Mouse (Mus musculus): ENCODE data around the gene Scaper. TPM values are rescaled to one million over a fixed set of nuclear protein-coding genes. Genes with fewer than 3 reads are reported as not detected.

The Scaper gene
- total and polyA plus RNA-seq, 3 experiments = 4.2 to 5.2 (median 4.5) TPM

GRCm38 (mm10) chr9:55548871-55549270 lies 389.0 kb downstream of the Scaper start:
- TF ChIP-seq NELFE (IDR thresholded peaks at IDR 0.05; ENCODE audit: low read depth, low read length) (no peak), EP300 (IDR thresholded peaks at IDR 0.05; ENCODE audit: low read length) (no peak), CHD1 (IDR thresholded peaks at IDR 0.05; ENCODE audit: low read depth, low read length) (no peak), KAT2A (IDR thresholded peaks at IDR 0.05; ENCODE audit: insufficient replicate concordance, low read length) (no peak), CHD2 (IDR thresholded peaks at IDR 0.05; ENCODE audit: low read length) (no peak), HCFC1 (IDR thresholded peaks at IDR 0.05; ENCODE audit: low read depth, low read length) (no peak), SIN3A (IDR thresholded peaks at IDR 0.05; ENCODE audit: low read length) (no peak), ZC3H11A (IDR thresholded peaks at IDR 0.05; ENCODE audit: low read depth, low read length) (no peak), ZKSCAN1 (IDR thresholded peaks at IDR 0.05; ENCODE audit: borderline replicate concordance, low read depth, low read length) (no peak), MAX (IDR thresholded peaks at IDR 0.05; ENCODE audit: low read length) (no peak), USF1 (IDR thresholded peaks at IDR 0.05; ENCODE audit: low read depth, low read length) (no peak), ETS1 (conservative IDR thresholded peaks at IDR 0.05; ENCODE audit: low read depth, low read length) (no peak), GABPA (IDR thresholded peaks at IDR 0.05; ENCODE audit: insufficient replicate concordance, low read depth, low read length) (no peak), MAFK (IDR thresholded peaks at IDR 0.05; ENCODE audit: insufficient replicate concordance, low read length) (no peak), POLR2A (IDR thresholded peaks at IDR 0.05; ENCODE audit: low read depth, low read length) (no peak), ZMIZ1 (IDR thresholded peaks at IDR 0.05; ENCODE audit: low read depth, low read length) (no peak), ZNF384 (IDR thresholded peaks at IDR 0.05; ENCODE audit: low read depth, low read length) (no peak)
- dilution Hi-C loops (cut with MboI; ENCODE audit: extremely low pct_ligation_motif_present, extremely low pct_unique_long_range_greater_than_20kb, low sequenced_read_pairs) (no loop called here), in situ Hi-C loops (cut with MboI; ENCODE audit: low pct_ligation_motif_present, low pct_unique_long_range_greater_than_20kb, low sequenced_read_pairs) (no loop called here)
- H3K4me1 ChIP-seq (ENCODE audit: control insufficient read depth in 1 of 2, insufficient read depth in 2 of 2) = no peaks in the 10 kb centered on the region
- no peak overlapping the region for H3K9ac ChIP-seq (ENCODE audit: insufficient read depth, low read depth)
- no peak for DNase-seq (ENCODE audit: extremely low read depth)
- H3K9me3 ChIP-seq (replicated peaks; ENCODE audit: low read length) = peaks cover 15% of the 10 kb centered on the region
- H3K36me3 ChIP-seq (replicated peaks in 1 of 2; ENCODE audit: control insufficient read depth in 1 of 2, insufficient read depth in 1 of 2, low read length in 1 of 2) = peaks cover 0 to 23% of the 10 kb centered on the region in 2 experiments
- H3K4me2 ChIP-seq (ENCODE audit: insufficient read depth, low read depth, poor library complexity, severe bottlenecking) = peak overlapping the region; percentile 33; the same call in 1 of the 2 replicates
- H3K27me3 ChIP-seq (replicated peaks) = no peaks in the 10 kb centered on the region
- no peak overlapping the region for H3K4me3 ChIP-seq (replicated peaks in 1 of 3; ENCODE audit: low read depth in 2 of 3, low read length in 2 of 3, poor library complexity in 1 of 3)
- H3K79me2 ChIP-seq (replicated peaks; ENCODE audit: control insufficient read depth, extremely low read depth, insufficient read depth, poor library complexity, severe bottlenecking) = no peaks in the 10 kb centered on the region
- no peak overlapping the region for H3K27ac ChIP-seq (ENCODE audit: insufficient read depth, low read depth)

GRCm38 (mm10) chr9:55546176-55547010 lies 391.5 kb downstream of the Scaper start:
- no peak overlapping the region for H3K27ac ChIP-seq (ENCODE audit: insufficient read depth, low read depth)
- no peaks in the 10 kb centered on the region for H3K79me2 ChIP-seq (replicated peaks; ENCODE audit: control insufficient read depth, extremely low read depth, insufficient read depth, poor library complexity, severe bottlenecking)
- dilution Hi-C loops (cut with MboI; ENCODE audit: extremely low pct_ligation_motif_present, extremely low pct_unique_long_range_greater_than_20kb, low sequenced_read_pairs) (no loop called here), in situ Hi-C loops (cut with MboI; ENCODE audit: low pct_ligation_motif_present, low pct_unique_long_range_greater_than_20kb, low sequenced_read_pairs) (no loop called here)
- H3K9ac ChIP-seq (ENCODE audit: insufficient read depth, low read depth) = no peak overlapping the region
- TF ChIP-seq IRF4 (IDR thresholded peaks at IDR 0.05; ENCODE audit: low read depth, low read length) = no peak
- TF ChIP-seq EP300 (IDR thresholded peaks at IDR 0.05; ENCODE audit: low read length) = no peak
- TF ChIP-seq SMC3 (IDR thresholded peaks at IDR 0.05; ENCODE audit: low read depth, low read length) = no peak
- no peak for TF ChIP-seq KAT2A (IDR thresholded peaks at IDR 0.05; ENCODE audit: insufficient replicate concordance, low read length)
- no peak for TF ChIP-seq CHD2 (IDR thresholded peaks at IDR 0.05; ENCODE audit: low read length)
- no peak for TF ChIP-seq MXI1 (IDR thresholded peaks at IDR 0.05; ENCODE audit: low read depth, low read length)
- TF ChIP-seq RCOR1 (conservative IDR thresholded peaks at IDR 0.05; ENCODE audit: low read depth, low read length) = no peak
- TF ChIP-seq ZKSCAN1 (IDR thresholded peaks at IDR 0.05; ENCODE audit: borderline replicate concordance, low read depth, low read length) = no peak
- TF ChIP-seq RAD21 (IDR thresholded peaks at IDR 0.05; ENCODE audit: low read depth, low read length) = no peak
- no peak for TF ChIP-seq NRF1 (IDR thresholded peaks at IDR 0.05; ENCODE audit: low read depth, low read length)
- TF ChIP-seq GABPA (IDR thresholded peaks at IDR 0.05; ENCODE audit: insufficient replicate concordance, low read depth, low read length) = no peak
- TF ChIP-seq TBP (conservative IDR thresholded peaks at IDR 0.05; ENCODE audit: low read depth, low read length) = no peak
- TF ChIP-seq CTCF (conservative IDR thresholded peaks at IDR 0.05 in 1 of 2, IDR thresholded peaks at IDR 0.05 in 1 of 2; ENCODE audit: low read depth in 2 of 2, low read length in 2 of 2) = no peak
- TF ChIP-seq BHLHE40 (IDR thresholded peaks at IDR 0.05; ENCODE audit: low read depth, low read length) = no peak
- TF ChIP-seq MAZ (IDR thresholded peaks at IDR 0.05; ENCODE audit: low read depth, low read length) = no peak
- TF ChIP-seq USF2 (conservative IDR thresholded peaks at IDR 0.05; ENCODE audit: low read depth, low read length) = no peak
- no peak for TF ChIP-seq USF1 (IDR thresholded peaks at IDR 0.05; ENCODE audit: low read depth, low read length)
- peaks cover 0 to 29% of the 10 kb centered on the region in 2 experiments for H3K36me3 ChIP-seq (replicated peaks in 1 of 2; ENCODE audit: control insufficient read depth in 1 of 2, insufficient read depth in 1 of 2, low read length in 1 of 2)
- DNase-seq (ENCODE audit: extremely low read depth) = no peak
- no peaks in the 10 kb centered on the region for H3K27me3 ChIP-seq (replicated peaks)
- peaks cover 28% of the 10 kb centered on the region for H3K9me3 ChIP-seq (replicated peaks; ENCODE audit: low read length)
- no peaks in the 10 kb centered on the region for H3K4me1 ChIP-seq (ENCODE audit: control insufficient read depth in 1 of 2, insufficient read depth in 2 of 2)
- H3K4me3 ChIP-seq (replicated peaks in 1 of 3; ENCODE audit: low read depth in 2 of 3, low read length in 2 of 3, poor library complexity in 1 of 3) = no peak overlapping the region
- no peak overlapping the region for H3K4me2 ChIP-seq (ENCODE audit: insufficient read depth, low read depth, poor library complexity, severe bottlenecking)
